ENCODE assay signal across 24 mouse cellular contexts in genomic region chr7:141264041-141264700, GRCm38 (mm10). TPM values are rescaled to one million over a fixed set of nuclear protein-coding genes. Genes with fewer than 3 reads are reported as not detected.
DNase-seq lines count a peak whose midpoint lies in the region; ATAC-seq and TF ChIP-seq lines count a peak whose summit lies in the region.
"Had no signal": no experiment of that assay in that cellular context is flagged by ENCODE, and none has a peak within 500 bp of the region (broad histone marks: within the 10 kb centered on the region; RNA-seq: fewer than 3 reads in every experiment).

No protein-coding gene starts in this region.

- H3K4me1 ChIP-seq in intestine, postnatal 0 days (replicated peaks; ENCODE audit: control insufficient read depth, insufficient read depth, low read length) = peaks cover 3% of the 10 kb centered on the region; the same call in 1 of the 2 replicates
- H3K4me1 ChIP-seq in intestine, embryonic 15.5 days (replicated peaks) = peaks cover 12% of the 10 kb centered on the region
- H3K4me1 ChIP-seq in thymus, adult 2 months (replicated peaks; ENCODE audit: control insufficient read depth, insufficient read depth, low read length) = peaks cover 20% of the 10 kb centered on the region
- peaks cover 13 to 17% of the 10 kb centered on the region in 2 experiments for H3K4me1 ChIP-seq in liver, embryonic 14.5 days (replicated peaks; ENCODE audit: control insufficient read depth in 2 of 2, insufficient read depth in 2 of 2, low read length in 1 of 2)
- H3K4me1 ChIP-seq in small intestine, adult 2 months (ENCODE audit: control insufficient read depth, insufficient read depth, insufficient read length, low read length) = peaks cover 21% of the 10 kb centered on the region
- peaks cover 4% of the 10 kb centered on the region; the same call in 1 of the 2 replicates for H3K4me1 ChIP-seq in forebrain, embryonic 14.5 days (ENCODE audit: control insufficient read depth, insufficient read depth, low read length)

- no peak for ATAC-seq in intestine, postnatal 0 days
- no peak for ATAC-seq in intestine, embryonic 15.5 days
- ATAC-seq in liver, embryonic 14.5 days (ENCODE audit: insufficient read depth) = no peak
- no peak for ATAC-seq in forebrain, embryonic 14.5 days

- no peak for TF ChIP-seq EP300 in liver, embryonic 14.5 days (IDR thresholded peaks at IDR 0.05; ENCODE audit: low read depth)

- no peak for TF ChIP-seq CTCF in intestine, postnatal 0 days (IDR thresholded peaks at IDR 0.05; ENCODE audit: low read depth)
- TF ChIP-seq CTCF in thymus, adult 2 months (IDR thresholded peaks at IDR 0.05; ENCODE audit: borderline replicate concordance, control insufficient read depth, extremely low read depth, insufficient read depth, low read length, poor library complexity) = no peak
- TF ChIP-seq CTCF in liver, embryonic 14.5 days (IDR thresholded peaks at IDR 0.05; ENCODE audit: low read depth) = no peak
- TF ChIP-seq CTCF in small intestine, adult 2 months (IDR thresholded peaks at IDR 0.05; ENCODE audit: extremely low read depth, insufficient read length, insufficient replicate concordance, low read depth, low read length) = no peak

- H3K27ac ChIP-seq in intestine, postnatal 0 days (ENCODE audit: low read depth, low read length) = no peak overlapping the region
- no peak overlapping the region for H3K27ac ChIP-seq in intestine, embryonic 15.5 days
- peak overlapping the region; percentile 25; the same call in 1 of the 2 replicates for H3K27ac ChIP-seq in thymus, adult 2 months (ENCODE audit: control insufficient read depth, insufficient read depth, low read length)
- H3K27ac ChIP-seq in liver, embryonic 14.5 days = no peak overlapping the region
- H3K27ac ChIP-seq in small intestine, adult 2 months (ENCODE audit: insufficient read depth, low read depth, low read length) = no peak overlapping the region
- no peak overlapping the region for H3K27ac ChIP-seq in forebrain, embryonic 14.5 days (ENCODE audit: low read depth, low read length)
- H3K27ac ChIP-seq: embryonic facial prominence, embryonic 10.5 days; heart, embryonic 15.5 days; hindbrain, postnatal 0 days; left cerebral cortex, adult 2 months; limb, embryonic 12.5 days; midbrain, embryonic 10.5 days; midbrain, embryonic 15.5 days had no signal

- H3K9me3 ChIP-seq in intestine, postnatal 0 days (ENCODE audit: control insufficient read depth) = no peaks in the 10 kb centered on the region
- no peaks in the 10 kb centered on the region for H3K9me3 ChIP-seq in intestine, embryonic 15.5 days
- H3K9me3 ChIP-seq in liver, embryonic 14.5 days (ENCODE audit: control insufficient read depth, low read length) = no peaks in the 10 kb centered on the region
- no peaks in the 10 kb centered on the region for H3K9me3 ChIP-seq in forebrain, embryonic 14.5 days (replicated peaks; ENCODE audit: control insufficient read depth, low read length)
- H3K9me3 ChIP-seq: embryonic facial prominence, embryonic 10.5 days; embryonic facial prominence, embryonic 15.5 days; heart, embryonic 15.5 days; limb, embryonic 12.5 days; midbrain, embryonic 10.5 days; midbrain, embryonic 15.5 days had no signal

- no peak for DNase-seq in thymus, adult 2 months
- DNase-seq in thymus, postnatal 14 days = no peak
- DNase-seq in liver, embryonic 14.5 days (ENCODE audit: low read depth in 3 of 3, low spot score in 3 of 3) = no peak
- DNase-seq in forebrain, embryonic 14.5 days (ENCODE audit: low spot score) = no peak
- DNase-seq in urinary bladder, adult 2 months (ENCODE audit: low spot score) = no peak
- DNase-seq: cerebellum, adult 2 months; gastrocnemius, postnatal 10 days; right cerebral cortex, postnatal 25 days had no signal

- no peaks in the 10 kb centered on the region for H3K27me3 ChIP-seq in intestine, postnatal 0 days (replicated peaks; ENCODE audit: control insufficient read depth, insufficient read depth, low read length)
- H3K27me3 ChIP-seq in intestine, embryonic 15.5 days (replicated peaks) = no peaks in the 10 kb centered on the region
- no peaks in the 10 kb centered on the region for H3K27me3 ChIP-seq in thymus, adult 2 months (ENCODE audit: control insufficient read depth, insufficient read depth, low read length)
- H3K27me3 ChIP-seq in liver, embryonic 14.5 days (ENCODE audit: control insufficient read depth, insufficient read depth, low read length) = no peaks in the 10 kb centered on the region
- no peaks in the 10 kb centered on the region for H3K27me3 ChIP-seq in small intestine, adult 2 months (ENCODE audit: control insufficient read depth, insufficient read depth, low read length)
- H3K27me3 ChIP-seq in forebrain, embryonic 14.5 days (replicated peaks; ENCODE audit: control insufficient read depth, insufficient read depth, low read length) = no peaks in the 10 kb centered on the region
- H3K27me3 ChIP-seq: embryonic facial prominence, embryonic 15.5 days; heart, embryonic 15.5 days; midbrain, embryonic 15.5 days had no signal

- H3K4me3 ChIP-seq in intestine, postnatal 0 days (ENCODE audit: low read depth, low read length) = no peak overlapping the region
- no peak overlapping the region for H3K4me3 ChIP-seq in intestine, embryonic 15.5 days (replicated peaks)
- H3K4me3 ChIP-seq in thymus, adult 2 months (ENCODE audit: control insufficient read depth, insufficient read depth, low read length) = no peak overlapping the region
- no peak overlapping the region for H3K4me3 ChIP-seq in liver, embryonic 14.5 days (ENCODE audit: insufficient read depth in 1 of 2, low read depth in 2 of 2, low read length in 2 of 2)
- H3K4me3 ChIP-seq in small intestine, adult 2 months (ENCODE audit: low read depth, low read length) = peak overlapping the region; percentile 58
- H3K4me3 ChIP-seq in forebrain, embryonic 14.5 days (ENCODE audit: low read depth, low read length) = no peak overlapping the region
- H3K4me3 ChIP-seq: embryonic facial prominence, embryonic 10.5 days; embryonic facial prominence, embryonic 15.5 days; left cerebral cortex, adult 2 months; limb, embryonic 12.5 days; midbrain, embryonic 10.5 days; midbrain, embryonic 15.5 days had no signal

- H3K9ac ChIP-seq in intestine, postnatal 0 days (ENCODE audit: low read depth, low read length) = no peak overlapping the region
- H3K9ac ChIP-seq in intestine, embryonic 15.5 days = no peak overlapping the region
- no peak overlapping the region for H3K9ac ChIP-seq in liver, embryonic 14.5 days (replicated peaks)
- H3K9ac ChIP-seq in forebrain, embryonic 14.5 days (ENCODE audit: low read length) = no peak overlapping the region
- H3K9ac ChIP-seq: embryonic facial prominence, embryonic 15.5 days; heart, embryonic 15.5 days; limb, embryonic 12.5 days; midbrain, embryonic 15.5 days had no signal

- TF ChIP-seq POLR2A in thymus, adult 2 months (IDR thresholded peaks at IDR 0.05; ENCODE audit: control insufficient read depth, extremely low read depth, insufficient read depth, low read length, poor library complexity) = no peak
- TF ChIP-seq POLR2A in small intestine, adult 2 months (IDR thresholded peaks at IDR 0.05; ENCODE audit: low read depth, low read length) = no peak

- WGBS in intestine, postnatal 0 days = 67% methylated on average over 11 of the region's 11 CpGs
- 73% methylated on average over 11 of the region's 11 CpGs for WGBS in intestine, embryonic 15.5 days
- WGBS in thymus, adult 2 months = 83% methylated on average over 11 of the region's 11 CpGs
- 71% methylated on average over 11 of the region's 11 CpGs for WGBS in liver, embryonic 14.5 days (ENCODE audit: insufficient replicate concordance)
- 76% methylated on average over 11 of the region's 11 CpGs for WGBS in small intestine, adult 2 months
- WGBS in forebrain, embryonic 14.5 days = 77% methylated on average over 11 of the region's 11 CpGs

- peak overlapping the region; percentile 80 for H3K4me2 ChIP-seq in intestine, postnatal 0 days (replicated peaks; ENCODE audit: low read depth)
- H3K4me2 ChIP-seq in intestine, embryonic 15.5 days (replicated peaks) = no peak overlapping the region
- H3K4me2 ChIP-seq in liver, embryonic 14.5 days (ENCODE audit: low read depth) = peak overlapping the region; percentile 74; the same call in 1 of the 2 replicates
- no peak overlapping the region for H3K4me2 ChIP-seq in forebrain, embryonic 14.5 days (ENCODE audit: low read length)
- H3K4me2 ChIP-seq: limb, embryonic 12.5 days; midbrain, embryonic 15.5 days had no signal

- H3K36me3 ChIP-seq in intestine, postnatal 0 days (ENCODE audit: control insufficient read depth, insufficient read depth) = peaks cover 61% of the 10 kb centered on the region
- peaks cover 48% of the 10 kb centered on the region for H3K36me3 ChIP-seq in intestine, embryonic 15.5 days
- peaks cover 45% of the 10 kb centered on the region for H3K36me3 ChIP-seq in thymus, adult 2 months (ENCODE audit: control insufficient read depth, insufficient read depth, low read length)
- H3K36me3 ChIP-seq in liver, embryonic 14.5 days (replicated peaks; ENCODE audit: control insufficient read depth, insufficient read depth, low read depth) = peaks cover 46% of the 10 kb centered on the region
- peaks cover 58% of the 10 kb centered on the region for H3K36me3 ChIP-seq in small intestine, adult 2 months (ENCODE audit: control insufficient read depth, insufficient read depth, low read length)
- peaks cover 54% of the 10 kb centered on the region for H3K36me3 ChIP-seq in forebrain, embryonic 14.5 days (ENCODE audit: control insufficient read depth, insufficient read depth, low read length)

RNA-seq across cellular contexts. Expression of gene Irf7, which starts 2.1 kb away (rescaled TPM):
- 120 and 124 TPM in 2 replicates for polyA plus RNA-seq in intestine, postnatal 0 days (2015; fragmentation: Nextera tagmentation; extraction: Ambion mirVana)
- polyA plus RNA-seq in intestine, embryonic 15.5 days (2015; fragmentation: Nextera tagmentation; extraction: Ambion mirVana) = 5.2 and 5.7 TPM in 2 replicates
- 219 and 278 TPM in 2 replicates for polyA plus RNA-seq in thymus, adult 2 months (2012; rRNA removed)
- polyA plus RNA-seq in liver, embryonic 14.5 days (2012; rRNA removed) = 4.6 and 5.4 TPM in 2 replicates
- polyA plus RNA-seq in liver, embryonic 14.5 days (2014; fragmentation: Nextera tagmentation; extraction: Ambion mirVana) = 4.8 and 5.1 TPM in 2 replicates
- polyA plus RNA-seq in small intestine, adult 2 months (2012; rRNA removed) = 91.6 and 484 TPM in 2 replicates
- 0.97 and 1.0 TPM in 2 replicates for polyA plus RNA-seq in forebrain, embryonic 14.5 days (2014; fragmentation: Nextera tagmentation; extraction: Ambion mirVana)
- 21.2 and 23.3 TPM in 2 replicates for polyA plus RNA-seq in urinary bladder, adult 2 months (2012; rRNA removed)

RNA-seq across cellular contexts. Expression of gene Cdhr5, which starts 12.4 kb away (rescaled TPM):
- 914 and 971 TPM in 2 replicates for polyA plus RNA-seq in intestine, postnatal 0 days (2015; fragmentation: Nextera tagmentation; extraction: Ambion mirVana)
- 75.8 and 96.1 TPM in 2 replicates for polyA plus RNA-seq in intestine, embryonic 15.5 days (2015; fragmentation: Nextera tagmentation; extraction: Ambion mirVana)
- polyA plus RNA-seq in thymus, adult 2 months (2012; rRNA removed) = 2.2 and 2.7 TPM in 2 replicates
- 0.07 and 0.11 TPM in 2 replicates for polyA plus RNA-seq in liver, embryonic 14.5 days (2012; rRNA removed)
- polyA plus RNA-seq in liver, embryonic 14.5 days (2014; fragmentation: Nextera tagmentation; extraction: Ambion mirVana) = 0.24 and 0.27 TPM in 2 replicates
- polyA plus RNA-seq in small intestine, adult 2 months (2012; rRNA removed) = 536 and 1,345 TPM in 2 replicates
- polyA plus RNA-seq in forebrain, embryonic 14.5 days (2014; fragmentation: Nextera tagmentation; extraction: Ambion mirVana) = not detected in 2 replicates
- 0.07 TPM in 1 of 2 replicates, not detected in the other for polyA plus RNA-seq in urinary bladder, adult 2 months (2012; rRNA removed)
- polyA plus RNA-seq: CD4-positive, CD25-positive, alpha-beta regulatory T cell, adult 4 months; forebrain, embryonic 16.5 days; hindbrain, embryonic 11.5 days; limb, embryonic 12.5 days; midbrain, embryonic 10.5 days; midbrain, embryonic 15.5 days; neural tube, embryonic 11.5 days had no signal

RNA-seq across cellular contexts. Expression of gene Sct, which starts 14.8 kb away (rescaled TPM):
- polyA plus RNA-seq in intestine, postnatal 0 days (2015; fragmentation: Nextera tagmentation; extraction: Ambion mirVana) = 348 and 368 TPM in 2 replicates
- polyA plus RNA-seq in intestine, embryonic 15.5 days (2015; fragmentation: Nextera tagmentation; extraction: Ambion mirVana) = 203 and 260 TPM in 2 replicates
- 10.3 and 10.6 TPM in 2 replicates for polyA plus RNA-seq in thymus, adult 2 months (2012; rRNA removed)
- polyA plus RNA-seq in liver, embryonic 14.5 days (2012; rRNA removed) = 0.16 TPM in 1 of 2 replicates, not detected in the other
- polyA plus RNA-seq in liver, embryonic 14.5 days (2014; fragmentation: Nextera tagmentation; extraction: Ambion mirVana) = 0.22 and 0.30 TPM in 2 replicates
- polyA plus RNA-seq in small intestine, adult 2 months (2012; rRNA removed) = 337 and 777 TPM in 2 replicates
- polyA plus RNA-seq in forebrain, embryonic 14.5 days (2014; fragmentation: Nextera tagmentation; extraction: Ambion mirVana) = 1.5 and 2.6 TPM in 2 replicates
- 0.41 and 1.3 TPM in 2 replicates for polyA plus RNA-seq in urinary bladder, adult 2 months (2012; rRNA removed)
- polyA plus RNA-seq: CD4-positive, CD25-positive, alpha-beta regulatory T cell, adult 4 months had no signal

RNA-seq across cellular contexts. Expression of gene Drd4, which starts 27.6 kb away (rescaled TPM):
- polyA plus RNA-seq in intestine, postnatal 0 days (2015; fragmentation: Nextera tagmentation; extraction: Ambion mirVana) = 0.33 and 0.38 TPM in 2 replicates
- 0.35 and 0.40 TPM in 2 replicates for polyA plus RNA-seq in intestine, embryonic 15.5 days (2015; fragmentation: Nextera tagmentation; extraction: Ambion mirVana)
- 0.18 and 0.47 TPM in 2 replicates for polyA plus RNA-seq in thymus, adult 2 months (2012; rRNA removed)
- not detected in 2 replicates for polyA plus RNA-seq in liver, embryonic 14.5 days (2012; rRNA removed)
- polyA plus RNA-seq in liver, embryonic 14.5 days (2014; fragmentation: Nextera tagmentation; extraction: Ambion mirVana) = not detected in 2 replicates
- polyA plus RNA-seq in small intestine, adult 2 months (2012; rRNA removed) = 0.04 and 0.30 TPM in 2 replicates
- 0.37 and 0.68 TPM in 2 replicates for polyA plus RNA-seq in forebrain, embryonic 14.5 days (2014; fragmentation: Nextera tagmentation; extraction: Ambion mirVana)
- 0.06 and 0.21 TPM in 2 replicates for polyA plus RNA-seq in urinary bladder, adult 2 months (2012; rRNA removed)
- polyA plus RNA-seq: CD4-positive, CD25-positive, alpha-beta regulatory T cell, adult 4 months; liver, embryonic 16.5 days had no signal

RNA-seq across cellular contexts. Expression of gene Phrf1, which starts 35.6 kb away (rescaled TPM):
- polyA plus RNA-seq in intestine, postnatal 0 days (2015; fragmentation: Nextera tagmentation; extraction: Ambion mirVana) = 24.7 and 27.8 TPM in 2 replicates
- 61.9 and 62.1 TPM in 2 replicates for polyA plus RNA-seq in intestine, embryonic 15.5 days (2015; fragmentation: Nextera tagmentation; extraction: Ambion mirVana)
- 64.1 and 80.2 TPM in 2 replicates for polyA plus RNA-seq in thymus, adult 2 months (2012; rRNA removed)
- polyA plus RNA-seq in liver, embryonic 14.5 days (2012; rRNA removed) = 10.4 and 14.1 TPM in 2 replicates
- 25.7 and 28.3 TPM in 2 replicates for polyA plus RNA-seq in liver, embryonic 14.5 days (2014; fragmentation: Nextera tagmentation; extraction: Ambion mirVana)
- polyA plus RNA-seq in small intestine, adult 2 months (2012; rRNA removed) = 21.3 and 34.2 TPM in 2 replicates
- 64.2 and 78.8 TPM in 2 replicates for polyA plus RNA-seq in forebrain, embryonic 14.5 days (2014; fragmentation: Nextera tagmentation; extraction: Ambion mirVana)
- 16.4 and 30.4 TPM in 2 replicates for polyA plus RNA-seq in urinary bladder, adult 2 months (2012; rRNA removed)

Comparison
In these comparisons a context has a peak if more than half of its experiments do, and no peak if none do; other contexts are left out.
1. H3K4me2 ChIP-seq: peak in intestine, postnatal 0 days (single experiment) and liver, embryonic 14.5 days (single experiment); none in intestine, embryonic 15.5 days (single experiment) and forebrain, embryonic 14.5 days (single experiment).
2. RNA of gene Cdhr5, which starts 12.4 kb away (polyA plus RNA-seq): 536 to 1,345 TPM in small intestine, adult 2 months, 914 to 971 TPM in intestine, postnatal 0 days and 75.8 to 96.1 TPM in intestine, embryonic 15.5 days; 2.2 to 2.7 TPM in thymus, adult 2 months, 0.07 to 0.27 TPM in liver, embryonic 14.5 days, 0.07 TPM in urinary bladder, adult 2 months and not detected in forebrain, embryonic 14.5 days; every median in the first group is over 10 times any median in the second.
3. RNA of gene Sct, which starts 14.8 kb away (polyA plus RNA-seq): 337 to 777 TPM in small intestine, adult 2 months, 348 to 368 TPM in intestine, postnatal 0 days and 203 to 260 TPM in intestine, embryonic 15.5 days; 10.3 to 10.6 TPM in thymus, adult 2 months, 1.5 to 2.6 TPM in forebrain, embryonic 14.5 days, 0.41 to 1.3 TPM in urinary bladder, adult 2 months and 0.16 to 0.30 TPM in liver, embryonic 14.5 days; every median in the first group is over 10 times any median in the second.